8 mouse cellular contexts compared by ENCODE assay signal in genomic region chr17:73804592-73805271, GRCm38 (mm10). TPM values are rescaled to one million over a fixed set of nuclear protein-coding genes. Genes with fewer than 3 reads are reported as not detected.
DNase-seq lines count a peak whose midpoint lies in the region; ATAC-seq lines count a peak whose summit lies in the region.

No protein-coding gene starts in this region.

- peak; percentile 95 for ATAC-seq in intestine, embryonic 15.5 days

- H3K4me3 ChIP-seq in intestine, embryonic 15.5 days (replicated peaks), result peak overlapping the region; percentile 48

- peaks cover 8% of the 10 kb centered on the region; the same call in 1 of the 2 replicates for H3K4me1 ChIP-seq in intestine, embryonic 15.5 days (replicated peaks)

- no peaks in the 10 kb centered on the region for H3K36me3 ChIP-seq in intestine, embryonic 15.5 days

- H3K27me3 ChIP-seq in intestine, embryonic 15.5 days (replicated peaks), result peaks cover 24% of the 10 kb centered on the region

- under 1% methylated on average over 45 of the region's 45 CpGs for WGBS in intestine, embryonic 15.5 days

- peak overlapping the region; percentile 42 for H3K9ac ChIP-seq in intestine, embryonic 15.5 days

- H3K9me3 ChIP-seq in intestine, embryonic 15.5 days, result no peaks in the 10 kb centered on the region

- peak overlapping the region; percentile 78 for H3K4me2 ChIP-seq in intestine, embryonic 15.5 days (replicated peaks)

- H3K27ac ChIP-seq in intestine, embryonic 15.5 days, result no peak overlapping the region

- DNase-seq in adrenal gland, adult (ENCODE audit: inconsistent age in 2 of 2, low spot score in 1 of 2), result peak; percentile 94 to 95
- DNase-seq in embryo, embryonic 10 days (ENCODE audit: low spot score), result peak; percentile 94
- DNase-seq in gastrocnemius, postnatal 36 days, result peak; percentile 76 to 81
- peak; percentile 97 to 98 for DNase-seq in left cerebral cortex, postnatal 14 days (ENCODE audit: low spot score in 2 of 2)
- DNase-seq in mesoderm, embryonic 11.5 days (ENCODE audit: low read depth, low spot score), result peak; percentile 92
- DNase-seq in right cerebral cortex, postnatal 36 days (ENCODE audit: low spot score in 2 of 2), result peak; percentile 97
- DNase-seq in urinary bladder, postnatal 4 days (ENCODE audit: low spot score in 2 of 2), result peak; percentile 83

- intact Hi-C loops in gastrocnemius, postnatal 36 days (cut with DNase I), result loop anchor here (2.0 kb wide), 1 partner anchor 76 kb away; no protein-coding TSS in a partner anchor
- intact Hi-C loops in left cerebral cortex, postnatal 14 days (cut with DNase I), result loop anchor here (1.0 to 2.0 kb wide), 2 partner anchors 78 to 502 kb away; no protein-coding TSS in a partner anchor

RNA-seq across cellular contexts. Expression of gene Ehd3, which starts 0.8 kb away (rescaled TPM):
- total RNA-seq in gastrocnemius, postnatal 36 days (2021), result 1 to 10 TPM; 3.4 to 3.6 TPM
- polyA plus RNA-seq in intestine, embryonic 15.5 days (2015; fragmentation: Nextera tagmentation; extraction: Ambion mirVana), result 6.1 and 6.2 TPM in 2 replicates
- 10 to 100 TPM; 78.2 to 80.3 TPM for total RNA-seq in left cerebral cortex, postnatal 14 days (2021)

Comparison
In these comparisons a context has a peak if more than half of its experiments do, and no peak if none do; other contexts are left out.
1. RNA of gene Ehd3, which starts 0.8 kb away (total RNA-seq): 78.2 to 80.3 TPM in left cerebral cortex, postnatal 14 days; 3.4 to 3.6 TPM in gastrocnemius, postnatal 36 days; every median in the first group is over 10 times any median in the second.
2. Peak in every context shown above with its lines, with median percentiles within 50 percentile points of each other: DNase-seq.